Mouse (Mus musculus): ENCODE data around the gene Olfr312. TPM values are rescaled to one million over a fixed set of nuclear protein-coding genes. Genes with fewer than 3 reads are reported as not detected.
A peak's percentile ranks its signal among the peaks of the same experiment; 100 is the strongest.

The Olfr312 gene
- total and polyA plus RNA-seq, 3 experiments, result not detected

- H3K4me1 ChIP-seq (ENCODE audit: control insufficient read depth, insufficient read depth, low read length), result peaks cover 2% of the 10 kb centered on the region
- TF ChIP-seq POLR2A (IDR thresholded peaks at IDR 0.05; ENCODE audit: insufficient read depth, low read depth, low read length) (peak; percentile 83), CTCF (IDR thresholded peaks at IDR 0.05) (no peak), EP300 (IDR thresholded peaks at IDR 0.05; ENCODE audit: insufficient read depth, low read depth, low read length) (0 out of 2 replicates have a peak, but pooled peaks have one; percentile 37)
- peak; percentile 80 to 89 for DNase-seq
- H3K27me3 ChIP-seq (ENCODE audit: control insufficient read depth, insufficient read depth, low read length), result no peaks in the 10 kb centered on the region
- peak within 1 kb of the TSS; percentile 65 for H3K27ac ChIP-seq
- H3K36me3 ChIP-seq (ENCODE audit: control insufficient read depth, insufficient read depth, low read length), result no peaks in the 10 kb centered on the region
- intact Hi-C loops (cut with DNase I), result loop anchor here (5.0 kb wide), 1 partner anchor 55 kb away; the partner anchor contains the start of gene Zfp39
- peak within 1 kb of the TSS; percentile 73 for H3K4me3 ChIP-seq
- under 1% methylated on average over 24 of the region's 24 CpGs for WGBS
- H3K9ac ChIP-seq (ENCODE audit: low read depth, low read length), result peak within 1 kb of the TSS; percentile 97
- no peaks in the 10 kb centered on the region for H3K79me2 ChIP-seq (replicated peaks; ENCODE audit: control insufficient read depth, insufficient read depth, low read length)
Observed at GRCm38 (mm10) chr11:58846919-58847461, 18.0 kb downstream of the Olfr312 start, which contains the start of gene Gm12258. TSS of gene Gm12258 (plus strand) at chr11:58847158.

DNA sequence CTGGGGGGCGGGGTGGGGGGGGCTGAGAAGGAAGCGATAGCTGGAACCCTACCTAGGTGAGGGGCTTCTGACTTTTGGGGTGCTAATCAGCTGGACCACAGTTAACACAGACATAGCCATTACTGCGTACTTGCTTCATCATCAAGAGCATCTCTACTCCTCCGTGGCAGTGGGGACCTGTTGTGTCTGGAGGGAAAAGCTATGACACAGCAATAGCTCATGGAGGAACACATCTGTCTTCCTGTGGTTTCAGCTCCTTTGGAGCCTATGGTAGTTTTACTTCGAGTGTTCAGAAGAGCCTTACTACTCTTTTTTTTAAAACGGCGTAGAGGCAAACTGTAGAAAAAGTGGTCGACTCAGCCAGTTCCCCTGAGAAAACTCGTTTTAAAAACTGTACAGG, 18.6 kb downstream of the Olfr312 start:
- H3K4me1 ChIP-seq (ENCODE audit: control insufficient read depth, insufficient read depth, low read length), result peaks cover 2% of the 10 kb centered on the region
- H3K27me3 ChIP-seq (ENCODE audit: control insufficient read depth, insufficient read depth, low read length), result no peaks in the 10 kb centered on the region
- WGBS, result 35% methylated on average over 9 of the region's 9 CpGs
- H3K9ac ChIP-seq (ENCODE audit: low read depth, low read length), result peak overlapping the region; percentile 97
- no peaks in the 10 kb centered on the region for H3K79me2 ChIP-seq (replicated peaks; ENCODE audit: control insufficient read depth, insufficient read depth, low read length)
- intact Hi-C loops (cut with DNase I), result loop anchor here (5.0 kb wide), 1 partner anchor 55 kb away; the partner anchor contains the start of gene Zfp39
- peak overlapping the region; percentile 73 for H3K4me3 ChIP-seq
- TF ChIP-seq POLR2A (IDR thresholded peaks at IDR 0.05; ENCODE audit: insufficient read depth, low read depth, low read length) (no peak), CTCF (IDR thresholded peaks at IDR 0.05) (no peak), EP300 (IDR thresholded peaks at IDR 0.05; ENCODE audit: insufficient read depth, low read depth, low read length) (no peak)
- DNase-seq, result no peak
- H3K27ac ChIP-seq, result peak overlapping the region; percentile 65; the same call in 1 of the 2 replicates
- no peaks in the 10 kb centered on the region for H3K36me3 ChIP-seq (ENCODE audit: control insufficient read depth, insufficient read depth, low read length)

GRCm38 (mm10) chr11:58849731-58850130, 20.7 kb downstream of the Olfr312 start:
- Histone ChIP-seq H3K9ac (ENCODE audit: low read depth, low read length) (no peak overlapping the region), H3K27ac (no peak overlapping the region), H3K36me3 (ENCODE audit: control insufficient read depth, insufficient read depth, low read length) (no peaks in the 10 kb centered on the region), H3K27me3 (ENCODE audit: control insufficient read depth, insufficient read depth, low read length) (no peaks in the 10 kb centered on the region), H3K4me1 (ENCODE audit: control insufficient read depth, insufficient read depth, low read length) (peaks cover 2% of the 10 kb centered on the region), H3K79me2 (replicated peaks; ENCODE audit: control insufficient read depth, insufficient read depth, low read length) (no peaks in the 10 kb centered on the region), H3K4me3 (no peak overlapping the region)
- no peak for DNase-seq
- intact Hi-C loops (cut with DNase I), result loop anchor here (5.0 kb wide), 1 partner anchor 53 kb away; the partner anchor contains the start of gene Zfp39
- TF ChIP-seq CTCF (IDR thresholded peaks at IDR 0.05) (no peak), POLR2A (IDR thresholded peaks at IDR 0.05; ENCODE audit: insufficient read depth, low read depth, low read length) (no peak), EP300 (IDR thresholded peaks at IDR 0.05; ENCODE audit: insufficient read depth, low read depth, low read length) (no peak)
- WGBS, result 68% methylated on average over 2 of the region's 2 CpGs

DNA sequence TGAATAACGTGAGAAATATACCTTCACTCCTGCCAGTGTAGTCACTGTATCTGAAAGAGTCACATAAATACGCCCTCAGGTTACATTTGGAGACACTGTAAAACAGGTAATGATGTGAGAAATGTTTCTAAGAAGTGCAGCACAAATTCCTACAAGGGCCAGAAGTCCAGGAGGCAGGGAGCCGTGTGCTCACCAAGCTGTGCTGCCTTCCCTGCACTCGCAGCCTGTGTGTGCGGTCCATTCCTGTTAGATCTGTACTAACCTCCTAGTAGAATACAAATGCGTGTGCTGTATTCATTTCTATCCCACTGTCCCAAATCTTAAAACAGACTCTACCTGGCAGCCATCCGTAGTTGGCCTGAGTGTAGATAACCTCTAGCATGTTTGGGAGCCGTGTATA, 31.7 kb downstream of the Olfr312 start:
- H3K4me1 ChIP-seq (ENCODE audit: control insufficient read depth, insufficient read depth, low read length), result no peaks in the 10 kb centered on the region
- H3K4me3 ChIP-seq, result no peak overlapping the region
- intact Hi-C loops (cut with DNase I), result no loop called here
- WGBS, result 97% methylated on average over 8 of the region's 8 CpGs
- no peak overlapping the region for H3K9ac ChIP-seq (ENCODE audit: low read depth, low read length)
- no peaks in the 10 kb centered on the region for H3K79me2 ChIP-seq (replicated peaks; ENCODE audit: control insufficient read depth, insufficient read depth, low read length)
- H3K27me3 ChIP-seq (ENCODE audit: control insufficient read depth, insufficient read depth, low read length), result no peaks in the 10 kb centered on the region
- no peak for TF ChIP-seq CTCF (IDR thresholded peaks at IDR 0.05)
- TF ChIP-seq EP300 (IDR thresholded peaks at IDR 0.05; ENCODE audit: insufficient read depth, low read depth, low read length), result no peak
- TF ChIP-seq POLR2A (IDR thresholded peaks at IDR 0.05; ENCODE audit: insufficient read depth, low read depth, low read length), result no peak
- DNase-seq, result no peak
- peaks cover 2% of the 10 kb centered on the region for H3K36me3 ChIP-seq (ENCODE audit: control insufficient read depth, insufficient read depth, low read length)
- H3K27ac ChIP-seq, result no peak overlapping the region

GRCm38 (mm10) chr11:58867039-58867953, 38.3 kb downstream of the Olfr312 start, which contains the start of gene 2810021J22Rik:
TSS of gene 2810021J22Rik (plus strand) at chr11:58867216.
- Histone ChIP-seq H3K79me2 (replicated peaks; ENCODE audit: control insufficient read depth, insufficient read depth, low read length) (no peaks in the 10 kb centered on the region), H3K27me3 (ENCODE audit: control insufficient read depth, insufficient read depth, low read length) (no peaks in the 10 kb centered on the region), H3K4me1 (ENCODE audit: control insufficient read depth, insufficient read depth, low read length) (no peaks in the 10 kb centered on the region; the same call in 1 of the 2 replicates), H3K9ac (ENCODE audit: low read depth, low read length) (peak within 1 kb of the TSS; percentile 67), H3K36me3 (ENCODE audit: control insufficient read depth, insufficient read depth, low read length) (no peaks in the 10 kb centered on the region), H3K4me3 (peak within 1 kb of the TSS; percentile 55), H3K27ac (peak within 1 kb of the TSS; percentile 40)
- no peak for TF ChIP-seq EP300 (IDR thresholded peaks at IDR 0.05; ENCODE audit: insufficient read depth, low read depth, low read length)
- peak; percentile 36; the same call in 1 of the 2 replicates for TF ChIP-seq POLR2A (IDR thresholded peaks at IDR 0.05; ENCODE audit: insufficient read depth, low read depth, low read length)
- peak; percentile 35 for TF ChIP-seq CTCF (IDR thresholded peaks at IDR 0.05)
- DNase-seq, result peak; percentile 74 to 82
- intact Hi-C loops (cut with DNase I), result no loop called here
- 5% methylated on average over 37 of the region's 37 CpGs for WGBS
